Comparison of ENCODE assay signal across 19 mouse cellular contexts in genomic region chr16:94223363-94223720, GRCm38 (mm10).
DNase-seq lines count a peak whose midpoint lies in the region; ATAC-seq and TF ChIP-seq lines count a peak whose summit lies in the region.
"Had no signal": no experiment of that assay in that cellular context is flagged by ENCODE, and none has a peak within 500 bp of the region (broad histone marks: within the 10 kb centered on the region; RNA-seq: fewer than 3 reads in every experiment).

No protein-coding gene starts in this region.

- peak; percentile 35 for ATAC-seq in liver, postnatal 0 days
- ATAC-seq in liver, embryonic 11.5 days (replicated peaks; ENCODE audit: low FRiP score): no peak
- no peak for ATAC-seq in stomach, postnatal 0 days (ENCODE audit: low FRiP score, low TSS enrichment)
- ATAC-seq: forebrain, embryonic 14.5 days; hindbrain, postnatal 0 days; midbrain, embryonic 15.5 days had no signal

- no peaks in the 10 kb centered on the region; the same call in 1 of the 2 replicates for H3K36me3 ChIP-seq in liver, postnatal 0 days (replicated peaks; ENCODE audit: insufficient read depth, low read length)
- H3K36me3 ChIP-seq in liver, embryonic 11.5 days (ENCODE audit: control insufficient read depth, insufficient read depth, low read length): no peaks in the 10 kb centered on the region
- peaks cover 8% of the 10 kb centered on the region for H3K36me3 ChIP-seq in megakaryocyte, embryonic 14.5 days (replicated peaks; ENCODE audit: low read length)
- no peaks in the 10 kb centered on the region for H3K36me3 ChIP-seq in stomach, postnatal 0 days (ENCODE audit: control insufficient read depth, insufficient read depth, low read length)
- no peaks in the 10 kb centered on the region for H3K36me3 ChIP-seq in midbrain, embryonic 10.5 days
- H3K36me3 ChIP-seq: heart, embryonic 13.5 days; liver, embryonic 13.5 days; midbrain, embryonic 15.5 days had no signal

- TF ChIP-seq POLR2A in bone marrow macrophage, adult 2 months (IDR thresholded peaks at IDR 0.05; ENCODE audit: borderline replicate concordance, low read depth, low read length): no peak

- no peaks in the 10 kb centered on the region for H3K27me3 ChIP-seq in liver, postnatal 0 days (ENCODE audit: insufficient read depth, low read length)
- H3K27me3 ChIP-seq in liver, embryonic 11.5 days (replicated peaks; ENCODE audit: control insufficient read depth, insufficient read depth, low read length): no peaks in the 10 kb centered on the region
- no peaks in the 10 kb centered on the region for H3K27me3 ChIP-seq in megakaryocyte, embryonic 14.5 days (replicated peaks)
- no peaks in the 10 kb centered on the region for H3K27me3 ChIP-seq in stomach, postnatal 0 days (ENCODE audit: control insufficient read depth, insufficient read depth, low read length)
- peaks cover 99% of the 10 kb centered on the region for H3K27me3 ChIP-seq in midbrain, embryonic 10.5 days (ENCODE audit: low read depth, poor library complexity, severe bottlenecking)
- H3K27me3 ChIP-seq: heart, embryonic 13.5 days; liver, embryonic 13.5 days had no signal

- H3K9ac ChIP-seq in liver, postnatal 0 days (replicated peaks): peak overlapping the region; percentile 51; the same call in 1 of the 2 replicates
- no peak overlapping the region for H3K9ac ChIP-seq in liver, embryonic 11.5 days (ENCODE audit: low read depth, low read length)
- no peak overlapping the region for H3K9ac ChIP-seq in stomach, postnatal 0 days (ENCODE audit: low read length)
- H3K9ac ChIP-seq: heart, embryonic 13.5 days; liver, embryonic 13.5 days; midbrain, embryonic 15.5 days had no signal

- no peak for TF ChIP-seq CTCF in liver, postnatal 0 days (IDR thresholded peaks at IDR 0.05; ENCODE audit: low read depth)
- TF ChIP-seq CTCF in bone marrow macrophage, adult 2 months (IDR thresholded peaks at IDR 0.05; ENCODE audit: low read depth, low read length): no peak
- TF ChIP-seq CTCF in stomach, postnatal 0 days (IDR thresholded peaks at IDR 0.05; ENCODE audit: low read depth): no peak

- H3K4me1 ChIP-seq in liver, postnatal 0 days (ENCODE audit: insufficient read depth): no peaks in the 10 kb centered on the region; the same call in 1 of the 2 replicates
- no peaks in the 10 kb centered on the region for H3K4me1 ChIP-seq in liver, embryonic 11.5 days (replicated peaks; ENCODE audit: control insufficient read depth, insufficient read depth, low read length)
- peaks cover 17% of the 10 kb centered on the region for H3K4me1 ChIP-seq in bone marrow macrophage, adult 2 months (ENCODE audit: control insufficient read depth, insufficient read depth, low read length)
- peaks cover 10% of the 10 kb centered on the region for H3K4me1 ChIP-seq in megakaryocyte, embryonic 14.5 days
- H3K4me1 ChIP-seq in stomach, postnatal 0 days (replicated peaks; ENCODE audit: control insufficient read depth, insufficient read depth): no peaks in the 10 kb centered on the region; the same call in 1 of the 2 replicates
- H3K4me1 ChIP-seq in midbrain, embryonic 10.5 days: peaks cover 25% of the 10 kb centered on the region

- WGBS in liver, postnatal 0 days (ENCODE audit: insufficient replicate concordance): 40% methylated on average over 8 of the region's 8 CpGs
- WGBS in liver, embryonic 11.5 days: 56% methylated on average over 8 of the region's 8 CpGs
- 63% methylated on average over 8 of the region's 8 CpGs for WGBS in stomach, postnatal 0 days
- 92% methylated on average over 8 of the region's 8 CpGs for WGBS in midbrain, embryonic 10.5 days

- H3K9me3 ChIP-seq in liver, postnatal 0 days (ENCODE audit: low read length): no peaks in the 10 kb centered on the region
- H3K9me3 ChIP-seq in liver, embryonic 11.5 days (ENCODE audit: control insufficient read depth, low read length): no peaks in the 10 kb centered on the region
- no peaks in the 10 kb centered on the region for H3K9me3 ChIP-seq in megakaryocyte, embryonic 14.5 days
- no peaks in the 10 kb centered on the region for H3K9me3 ChIP-seq in stomach, postnatal 0 days (ENCODE audit: control insufficient read depth, low read length)
- H3K9me3 ChIP-seq in midbrain, embryonic 10.5 days (replicated peaks): no peaks in the 10 kb centered on the region
- H3K9me3 ChIP-seq: G1E; heart, embryonic 13.5 days; liver, embryonic 13.5 days; midbrain, embryonic 15.5 days had no signal

- H3K27ac ChIP-seq in liver, postnatal 0 days (ENCODE audit: low read depth): peak overlapping the region; percentile 85
- no peak overlapping the region for H3K27ac ChIP-seq in liver, embryonic 11.5 days (ENCODE audit: low read depth, low read length)
- H3K27ac ChIP-seq in bone marrow macrophage, adult 2 months (ENCODE audit: insufficient read depth, low read depth, low read length): peak overlapping the region; percentile 82
- no peak overlapping the region for H3K27ac ChIP-seq in stomach, postnatal 0 days (replicated peaks)
- H3K27ac ChIP-seq in midbrain, embryonic 10.5 days (replicated peaks): no peak overlapping the region
- H3K27ac ChIP-seq: heart, embryonic 13.5 days; hindbrain, postnatal 0 days; liver, embryonic 13.5 days; midbrain, embryonic 15.5 days had no signal

- H3K4me3 ChIP-seq in liver, postnatal 0 days (ENCODE audit: low read depth, low read length): peak overlapping the region; percentile 21; the same call in 1 of the 2 replicates
- H3K4me3 ChIP-seq in liver, embryonic 11.5 days (ENCODE audit: low read depth, low read length): no peak overlapping the region
- peak overlapping the region; percentile 50 for H3K4me3 ChIP-seq in bone marrow macrophage, adult 2 months (ENCODE audit: insufficient read depth, low read length)
- peak overlapping the region; percentile 80 for H3K4me3 ChIP-seq in megakaryocyte, embryonic 14.5 days (replicated peaks)
- no peak overlapping the region for H3K4me3 ChIP-seq in stomach, postnatal 0 days (ENCODE audit: low read depth, low read length)
- H3K4me3 ChIP-seq in midbrain, embryonic 10.5 days: no peak overlapping the region
- H3K4me3 ChIP-seq: erythroblast, embryonic 14.5 days; heart, embryonic 13.5 days; liver, embryonic 13.5 days; midbrain, embryonic 15.5 days had no signal

- peak overlapping the region; percentile 54 for H3K4me2 ChIP-seq in liver, postnatal 0 days (ENCODE audit: low read depth, low read length)
- H3K4me2 ChIP-seq in liver, embryonic 11.5 days: no peak overlapping the region
- H3K4me2 ChIP-seq in stomach, postnatal 0 days (replicated peaks; ENCODE audit: low read depth): peak overlapping the region; percentile 5; the same call in 1 of the 2 replicates
- H3K4me2 ChIP-seq: heart, embryonic 13.5 days; liver, embryonic 13.5 days; midbrain, embryonic 15.5 days had no signal

- DNase-seq in liver, postnatal 0 days: no peak
- DNase-seq in liver, embryonic 11.5 days (ENCODE audit: low spot score): no peak
- DNase-seq in stomach, postnatal 0 days (ENCODE audit: low spot score): no peak
- DNase-seq in frontal cortex, postnatal 36 days (ENCODE audit: low spot score in 2 of 2): no peak
- DNase-seq in midbrain, embryonic 10.5 days (ENCODE audit: low spot score): no peak
- DNase-seq: cerebellum, adult 11 months; cerebellum, postnatal 36 days; heart, postnatal 36 days; layer of hippocampus, postnatal 36 days; left cerebral cortex, postnatal 4 days; liver, embryonic 13.5 days had no signal

- TF ChIP-seq EP300 in liver, postnatal 0 days (IDR thresholded peaks at IDR 0.05; ENCODE audit: low read depth): no peak
- no peak for TF ChIP-seq EP300 in stomach, postnatal 0 days (optimal IDR thresholded peaks at IDR 0.05)

Comparison
In these comparisons a context has a peak if more than half of its experiments do, and no peak if none do; other contexts are left out.
1. H3K27ac ChIP-seq: peak in liver, postnatal 0 days (single experiment) and bone marrow macrophage, adult 2 months (single experiment); none in liver, embryonic 11.5 days (single experiment), stomach, postnatal 0 days (single experiment) and midbrain, embryonic 10.5 days (single experiment).
2. H3K4me3 ChIP-seq: peak in liver, postnatal 0 days (single experiment), bone marrow macrophage, adult 2 months (single experiment) and megakaryocyte, embryonic 14.5 days (single experiment); none in liver, embryonic 11.5 days (single experiment), stomach, postnatal 0 days (single experiment) and midbrain, embryonic 10.5 days (single experiment).